Mouse (Mus musculus): ENCODE data around the gene Ncor2.

Gene Ncor2

DNA sequence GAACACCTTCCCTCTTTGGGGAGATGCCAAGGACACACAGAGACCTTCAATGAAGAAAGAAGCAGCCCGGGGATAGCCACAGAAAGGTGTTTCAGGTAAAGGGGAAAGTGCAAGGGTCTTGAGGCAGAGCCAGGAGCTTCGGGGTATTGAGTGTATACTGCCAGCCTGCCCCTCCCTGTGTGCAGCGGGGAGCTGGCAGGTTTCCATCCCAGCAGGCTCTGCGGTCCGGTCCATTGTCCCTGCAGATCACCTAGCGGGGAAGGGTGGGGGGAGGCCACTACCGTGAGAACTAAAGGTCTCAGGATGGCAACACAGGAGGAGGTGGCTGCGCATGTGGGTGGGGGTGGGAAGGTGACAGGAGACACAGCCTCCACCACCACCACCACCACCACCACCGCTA is 12.6 kb upstream of the Ncor2 start:
- no peak for DNase-seq (ENCODE audit: low spot score in 2 of 2)

DNA sequence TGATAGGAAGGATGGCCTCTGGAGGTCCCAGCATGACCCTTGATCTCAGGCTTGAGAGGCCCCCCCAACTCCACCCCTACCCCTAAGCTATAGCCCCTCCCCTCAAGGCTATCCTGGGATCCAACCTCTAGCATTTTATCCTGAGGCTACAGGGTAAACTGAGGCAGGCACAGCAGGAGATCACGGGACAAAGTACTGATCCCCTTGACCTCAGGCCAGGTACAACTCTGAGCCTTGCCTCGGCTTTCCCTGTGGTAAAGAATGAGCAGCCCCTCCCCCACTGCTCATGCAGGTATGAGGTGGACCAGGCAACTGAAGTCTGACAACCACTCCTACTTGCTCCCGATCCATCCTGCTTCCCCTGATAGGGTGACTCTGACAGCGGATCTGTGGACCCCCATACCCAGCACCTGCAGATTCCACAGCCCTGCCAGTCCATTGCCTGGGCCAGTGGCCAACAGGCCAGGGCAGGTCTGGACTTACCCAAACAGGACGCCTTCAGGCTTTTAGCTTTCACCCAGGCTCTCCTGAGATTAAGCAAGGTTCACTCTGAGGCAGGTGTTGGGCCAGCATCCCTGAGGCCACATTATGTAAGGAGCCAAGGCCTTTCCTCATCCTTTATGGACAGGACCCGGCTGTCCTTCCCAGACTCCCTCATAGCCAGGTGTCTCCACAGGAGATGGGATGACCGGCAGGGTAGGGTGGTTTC is 11.2 kb upstream of the Ncor2 start:
- DNase-seq (ENCODE audit: low spot score in 2 of 2) = no peak

DNA sequence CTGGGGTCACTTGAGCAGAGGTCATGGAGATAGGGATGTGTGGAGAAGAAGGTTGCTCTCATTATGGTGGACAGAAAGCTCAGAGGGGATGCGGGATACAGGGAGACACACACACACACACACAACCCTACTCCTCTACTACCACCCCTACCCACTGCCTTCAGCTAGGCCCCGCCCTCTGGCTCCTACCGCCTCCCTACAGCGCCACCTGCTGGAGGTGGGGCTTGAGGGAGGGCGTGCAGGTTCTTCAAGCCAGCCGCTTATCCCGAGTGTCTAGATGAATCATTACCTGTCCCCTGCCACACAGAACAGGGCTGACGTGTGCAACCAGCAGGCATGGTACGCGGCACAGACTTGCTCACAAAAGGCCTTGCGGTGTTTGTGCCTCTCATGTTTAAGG is 10.6 kb upstream of the Ncor2 start:
- peak; percentile 55 to 61 for DNase-seq (ENCODE audit: low spot score in 2 of 2)

DNA sequence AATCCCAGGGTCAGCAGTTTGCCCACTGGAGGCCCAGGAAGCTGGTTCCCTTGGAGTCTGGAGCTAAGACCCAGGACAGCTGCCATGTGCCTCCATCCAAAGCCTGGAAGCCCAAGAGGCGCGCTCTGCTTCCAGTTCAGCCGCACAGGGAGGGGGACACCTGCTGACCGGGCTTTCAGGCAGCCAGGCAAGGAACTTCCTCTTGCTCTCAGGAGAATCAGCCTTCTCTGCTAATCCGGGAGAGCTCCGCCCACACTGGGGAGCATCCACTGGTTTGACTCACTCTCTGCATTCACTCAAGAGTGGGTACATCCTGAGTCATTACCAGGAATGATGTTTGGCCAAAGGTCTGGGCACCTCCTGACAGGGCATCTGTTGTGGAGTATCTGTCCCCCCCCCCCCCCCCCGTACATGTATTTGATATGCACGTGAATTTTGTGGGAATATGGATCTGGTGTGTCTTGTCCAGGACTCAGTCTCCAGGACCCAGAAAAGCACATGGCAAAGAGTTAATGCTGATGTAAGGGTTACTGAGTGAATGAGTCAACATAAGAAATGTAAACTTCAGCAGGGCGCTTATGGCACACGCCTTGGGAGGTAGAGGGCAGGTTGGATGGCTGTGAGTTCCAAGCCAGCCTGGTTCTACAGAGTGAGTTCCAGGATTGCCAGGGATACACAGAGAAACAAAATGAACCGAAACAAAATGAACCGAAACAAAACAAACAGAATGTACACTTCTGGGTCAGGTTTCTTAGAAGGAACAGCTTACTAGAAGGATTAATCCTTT is 10.0 kb upstream of the Ncor2 start:
- peak; percentile 56 to 71 for DNase-seq (ENCODE audit: low spot score in 2 of 2)

DNA sequence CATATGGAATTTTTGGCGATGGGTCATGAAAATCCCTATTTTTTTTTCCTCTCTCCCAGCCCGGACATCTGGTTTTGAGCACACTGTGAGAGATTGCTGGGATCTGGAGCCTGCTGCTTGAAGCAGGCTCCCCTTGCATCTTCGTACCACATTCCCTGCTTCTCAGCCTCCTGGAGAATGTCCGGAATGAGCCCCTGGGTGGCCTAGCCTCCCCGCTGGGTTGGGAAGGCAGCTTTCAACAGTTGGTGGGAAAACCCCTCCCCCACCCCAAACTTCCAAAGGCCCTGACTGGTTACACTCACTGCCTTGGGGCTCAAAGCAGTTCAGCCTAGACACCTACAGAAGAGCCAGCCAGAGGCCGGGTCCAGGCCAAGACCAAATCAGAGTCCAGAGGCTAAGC is 5.8 kb upstream of the Ncor2 start:
- no peak for DNase-seq (ENCODE audit: low spot score in 2 of 2)

DNA sequence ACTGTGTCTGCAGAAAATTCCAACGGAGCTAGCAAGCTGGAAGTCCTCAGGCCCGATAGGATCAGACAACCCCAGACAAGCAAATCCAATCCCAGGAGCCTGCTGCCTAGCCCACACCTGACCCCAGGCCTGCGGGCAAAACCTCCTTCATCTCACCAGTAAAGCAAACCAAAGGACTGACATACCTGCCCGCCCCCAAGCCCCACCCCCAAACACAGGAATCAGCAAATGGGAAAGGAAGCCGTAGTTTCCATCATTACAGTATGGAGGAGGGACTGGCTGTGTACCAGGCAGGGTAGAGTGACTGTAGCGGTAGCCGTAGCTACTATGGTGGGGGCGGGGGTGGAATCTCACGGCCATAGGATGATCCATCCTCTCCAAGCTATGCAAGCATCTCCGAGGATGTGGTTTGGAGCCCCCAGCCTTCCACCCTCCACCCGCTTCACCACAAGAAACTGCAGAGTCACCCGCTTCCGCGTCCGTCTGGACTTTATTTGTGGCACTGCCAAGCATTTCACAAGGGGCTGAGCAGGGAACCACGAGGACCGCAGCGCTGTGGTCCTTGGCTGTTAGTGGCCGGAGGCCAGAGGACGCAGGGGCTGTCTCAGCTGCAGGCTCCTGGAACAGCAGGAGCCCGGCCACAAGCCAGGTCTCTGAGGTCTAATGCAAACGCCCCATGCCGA is 4.4 kb upstream of the Ncor2 start:
- DNase-seq (ENCODE audit: low spot score in 2 of 2) = no peak

DNA sequence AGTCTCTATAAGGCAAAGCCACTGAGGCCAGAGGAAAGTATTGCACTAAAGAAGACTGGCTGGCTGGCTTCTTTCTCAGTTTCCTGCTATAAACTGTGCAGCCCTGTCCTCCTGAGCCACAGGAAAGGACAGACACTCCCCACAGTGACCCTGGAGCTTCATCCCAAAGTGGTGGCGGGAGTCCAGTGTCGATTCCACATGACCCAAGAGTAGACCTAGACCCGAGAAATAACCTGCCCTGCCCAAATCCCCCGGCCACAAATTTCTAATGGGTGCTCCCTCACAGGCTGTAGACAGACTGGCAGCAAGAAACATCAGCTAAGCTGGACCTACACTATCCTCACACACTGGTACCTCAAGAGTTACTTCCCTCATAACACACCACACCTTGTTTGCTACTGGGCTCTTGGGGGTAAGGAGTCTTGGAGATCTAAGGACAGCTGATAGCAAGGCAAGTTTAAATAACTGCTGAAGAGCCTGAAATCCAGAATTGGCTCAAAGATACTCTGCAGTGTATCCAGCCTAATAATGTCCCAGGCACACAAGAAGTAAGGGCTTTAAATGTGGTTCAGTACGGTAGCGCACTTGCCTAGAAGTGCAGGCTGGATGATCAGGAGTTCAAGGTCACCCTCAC is 1.7 kb upstream of the Ncor2 start:
- no peak for DNase-seq (ENCODE audit: low spot score in 2 of 2)

DNA sequence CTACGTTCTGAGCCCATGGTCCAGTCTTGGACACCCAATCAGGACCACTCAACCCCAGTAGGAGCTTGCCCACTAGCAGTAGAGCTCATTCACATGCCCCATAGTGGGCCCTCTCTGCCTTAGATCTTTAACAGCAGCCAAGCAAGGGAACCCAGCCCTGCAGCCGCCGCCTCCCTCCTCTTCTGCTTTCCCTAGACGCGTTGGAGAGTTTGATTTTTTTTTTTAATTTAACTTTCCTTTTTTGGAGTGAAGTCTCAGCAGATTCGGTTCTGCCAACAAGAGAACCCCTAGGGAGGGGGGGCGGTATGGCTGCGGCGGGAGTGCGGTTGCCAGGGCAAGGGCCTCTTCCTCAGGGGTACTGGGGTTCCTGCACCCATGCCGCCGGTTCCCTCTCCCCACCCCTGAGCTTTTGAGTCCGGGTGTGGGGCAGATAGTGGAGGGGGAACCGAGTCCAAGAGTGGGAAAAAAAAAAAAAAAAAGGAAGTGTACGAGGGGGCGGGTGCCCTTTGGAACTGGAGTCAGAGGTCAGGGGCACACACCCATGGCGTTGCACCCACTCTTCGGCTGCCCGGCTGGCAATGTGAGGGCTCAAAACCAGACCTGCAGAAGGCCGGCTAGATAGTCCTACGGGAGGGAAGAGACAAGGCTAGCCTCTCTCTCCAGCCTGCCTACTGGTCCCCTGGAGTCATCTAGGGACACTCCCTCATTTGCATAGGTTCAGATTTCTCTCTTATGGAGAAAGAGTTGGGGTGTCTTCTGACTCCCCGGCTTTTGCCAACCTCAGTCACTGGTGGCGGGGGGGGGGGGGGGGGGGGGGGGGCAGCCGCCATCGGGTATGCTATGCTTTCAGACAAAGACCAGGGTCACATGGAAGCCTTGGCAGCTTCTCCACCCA is 963 bp upstream of the Ncor2 start:
- DNase-seq (ENCODE audit: low spot score in 2 of 2) = peak; percentile 71 to 74

DNA sequence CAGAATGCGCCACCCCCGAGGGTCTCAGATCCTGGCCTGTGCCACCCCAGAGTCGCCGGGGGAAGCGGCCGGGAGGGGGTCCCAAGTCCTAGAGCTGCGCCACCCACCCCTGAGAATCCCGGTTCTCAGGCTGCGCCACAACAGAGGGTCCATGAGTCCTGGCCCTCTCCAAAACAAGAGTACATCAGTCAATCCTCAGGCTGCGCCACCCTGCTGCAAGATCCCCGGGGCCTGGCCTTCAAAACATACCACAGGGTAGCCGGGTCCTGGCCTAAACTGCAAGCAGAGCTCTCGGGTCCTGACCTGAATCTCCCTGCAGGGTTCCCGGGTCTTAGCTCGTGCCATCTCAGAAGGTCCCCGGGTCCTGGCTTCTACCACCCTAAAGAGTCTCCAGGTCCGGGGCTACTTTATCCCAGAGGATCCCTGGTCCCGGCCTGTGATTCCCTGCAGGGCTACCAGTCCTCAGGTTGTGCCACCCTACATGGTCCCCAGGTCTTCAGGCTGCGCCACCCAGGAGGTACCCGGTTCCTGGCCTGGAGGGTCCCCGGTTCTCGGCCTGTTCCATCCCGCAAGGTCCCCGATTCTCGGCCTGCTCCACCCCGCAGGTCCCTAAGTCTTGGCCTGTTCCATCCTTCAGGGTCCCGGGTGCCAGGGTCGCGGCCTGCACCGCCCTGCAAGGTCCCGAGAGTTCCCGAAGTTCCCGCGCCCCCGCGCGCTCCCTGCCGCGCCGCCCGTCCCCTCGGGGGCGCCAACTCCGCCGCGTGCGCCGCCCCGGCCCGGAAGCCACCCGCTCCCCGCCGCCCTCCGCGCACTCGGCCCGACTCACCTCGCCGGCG is 630 bp downstream of the Ncor2 start:
- peak; percentile 41 to 64 for DNase-seq (ENCODE audit: low spot score in 2 of 2)

DNA sequence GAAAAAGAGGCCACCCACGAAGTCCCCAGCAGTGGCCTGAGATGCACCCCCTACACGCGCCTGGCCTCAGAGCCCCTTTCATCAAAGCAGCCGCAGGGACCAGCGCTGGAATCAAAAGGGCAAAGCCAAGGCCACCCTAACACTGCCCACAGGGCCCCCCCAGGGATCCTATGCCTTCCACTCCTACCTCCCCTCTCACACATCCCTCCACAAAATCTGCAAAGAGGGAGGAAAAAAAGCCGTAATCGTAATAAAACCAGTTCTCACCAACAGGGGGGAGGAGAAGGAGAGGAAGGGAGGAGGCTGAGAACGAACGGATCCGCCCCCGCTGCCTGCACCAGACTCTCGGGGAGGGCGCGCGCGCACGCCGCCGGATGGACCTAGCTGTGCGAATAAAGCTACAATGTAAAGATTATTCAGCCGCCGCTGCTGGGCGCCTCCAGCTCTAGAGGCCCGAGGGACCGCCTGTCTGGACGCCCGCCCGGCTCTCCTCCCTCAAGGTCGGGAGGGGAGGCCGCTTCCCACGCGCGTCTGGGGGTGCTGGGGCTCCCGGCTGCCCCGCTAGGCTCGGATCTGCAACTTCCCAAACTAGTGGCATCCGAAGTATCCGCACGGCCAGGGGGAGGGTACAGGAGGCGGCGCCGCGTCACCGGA is 1.4 kb downstream of the Ncor2 start:
- DNase-seq (ENCODE audit: low spot score in 2 of 2) = peak; percentile 85 to 88

DNA sequence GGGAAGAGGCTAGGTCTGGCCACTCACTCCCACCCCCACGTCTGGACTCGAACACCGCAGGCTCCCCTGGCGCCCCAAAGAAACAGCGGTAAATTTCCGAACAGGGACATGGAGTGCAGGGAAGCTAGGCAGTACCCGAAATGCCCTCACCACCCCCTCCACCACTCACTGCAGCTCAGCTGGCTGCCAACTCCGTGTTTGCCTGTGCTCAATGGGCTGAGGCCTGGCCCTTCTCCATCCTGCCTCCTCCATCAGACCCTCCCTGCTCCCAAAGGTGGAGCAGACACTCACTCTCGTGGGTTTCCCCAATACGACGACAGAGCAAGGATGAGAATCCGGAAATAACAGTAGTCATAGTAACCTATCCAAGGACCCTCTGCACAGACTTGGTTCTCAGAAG is 2.2 kb downstream of the Ncor2 start:
- peak; percentile 58 to 70 for DNase-seq (ENCODE audit: low spot score in 2 of 2)

DNA sequence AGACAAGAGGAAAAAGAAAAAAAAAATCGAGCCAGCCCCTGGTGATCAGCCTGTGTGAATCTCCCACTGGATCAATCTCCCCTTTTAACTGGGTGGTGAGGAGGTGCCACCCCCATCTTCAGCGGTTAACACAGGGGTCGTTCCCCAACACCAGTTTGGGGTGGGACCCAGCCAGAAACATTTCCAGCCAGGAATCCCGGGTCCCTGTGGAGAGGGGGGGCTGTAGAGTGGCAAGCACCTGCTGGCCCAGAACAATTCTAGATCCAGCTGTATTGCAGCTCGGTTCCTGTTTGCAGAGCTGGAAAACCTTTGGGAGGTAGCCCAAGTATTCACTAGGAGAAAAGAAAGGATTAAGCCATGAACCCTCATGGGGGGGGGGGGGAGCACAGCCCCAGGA is 2.7 kb downstream of the Ncor2 start:
- no peak for DNase-seq (ENCODE audit: low spot score in 2 of 2)

DNA sequence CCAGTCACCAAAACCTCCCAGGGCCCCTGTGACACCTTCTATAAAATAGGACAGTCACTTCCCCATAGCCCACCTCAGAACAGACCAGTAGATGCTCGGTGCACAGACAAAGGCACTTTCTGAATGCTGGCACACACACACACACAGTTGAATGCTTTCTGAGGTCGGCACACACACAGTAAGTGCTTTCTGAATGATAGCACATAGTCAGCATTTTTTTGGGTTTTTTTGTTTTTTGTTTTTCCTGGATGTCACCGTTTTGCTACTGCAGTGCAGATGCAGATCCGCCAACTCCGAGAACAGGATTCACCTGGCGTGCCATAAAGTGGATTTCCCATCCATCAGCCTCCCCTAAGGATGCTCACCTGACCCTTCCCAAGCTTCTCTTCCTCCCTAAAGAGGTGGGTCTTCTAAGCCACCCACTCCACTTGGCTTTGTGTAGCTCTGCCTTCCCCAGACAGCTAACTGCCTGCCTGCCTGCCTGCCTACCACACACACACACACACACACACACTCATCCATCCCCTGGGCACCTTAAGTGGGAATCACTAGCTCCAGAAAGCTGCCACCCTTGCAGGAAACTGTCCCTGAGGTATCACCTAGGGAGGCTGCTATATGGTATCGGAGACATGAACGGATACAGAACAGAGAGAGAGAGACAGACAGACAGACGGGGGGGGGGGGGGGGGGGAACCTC is 3.2 kb downstream of the Ncor2 start:
- no peak for DNase-seq (ENCODE audit: low spot score in 2 of 2)

DNA sequence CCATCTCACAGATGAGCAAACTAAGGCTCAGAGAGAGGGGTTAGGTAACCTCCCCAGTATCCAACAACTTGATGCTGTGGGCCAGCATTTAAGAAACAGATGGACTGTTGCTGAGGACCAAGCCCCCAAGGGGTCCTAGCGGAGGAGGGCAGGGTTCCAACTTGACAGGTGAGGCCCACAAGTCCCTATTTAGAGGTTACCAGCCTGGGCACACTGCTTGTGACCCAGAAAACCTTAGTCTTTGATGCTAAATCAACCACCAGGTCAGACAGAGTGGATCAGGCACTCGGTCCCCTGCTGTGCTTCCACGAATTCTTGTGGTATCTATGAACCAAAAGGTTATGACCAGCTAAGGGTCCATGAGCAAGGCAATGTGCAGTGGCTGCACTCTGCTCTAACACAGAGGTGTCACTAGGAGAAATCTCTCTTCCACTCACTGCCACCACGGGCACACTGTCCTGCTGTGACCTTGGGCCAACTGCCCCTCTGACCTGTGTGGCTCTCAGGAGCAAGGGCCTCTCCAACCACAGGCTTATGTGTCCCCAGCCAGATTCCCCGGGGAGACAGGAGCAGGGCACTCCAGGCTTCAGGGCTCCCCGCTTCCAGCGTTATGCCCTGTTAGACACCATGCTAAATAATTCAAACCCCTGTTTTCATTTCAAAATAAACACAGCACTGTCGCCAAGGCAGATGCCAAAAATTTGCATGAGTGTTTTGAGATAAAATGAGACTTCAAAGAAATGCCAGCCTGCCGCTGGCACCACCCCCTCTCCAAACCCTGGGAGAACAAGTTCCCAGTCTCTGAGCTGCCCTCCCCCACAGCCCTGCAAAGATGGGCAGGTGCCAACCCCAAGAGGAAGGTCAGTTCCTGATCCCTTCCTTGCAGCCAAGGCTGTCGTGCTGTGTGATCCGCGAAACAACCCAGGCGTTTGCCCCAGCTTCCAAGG is 4.0 kb downstream of the Ncor2 start:
- peak; percentile 67 to 71 for DNase-seq (ENCODE audit: low spot score in 2 of 2)

DNA sequence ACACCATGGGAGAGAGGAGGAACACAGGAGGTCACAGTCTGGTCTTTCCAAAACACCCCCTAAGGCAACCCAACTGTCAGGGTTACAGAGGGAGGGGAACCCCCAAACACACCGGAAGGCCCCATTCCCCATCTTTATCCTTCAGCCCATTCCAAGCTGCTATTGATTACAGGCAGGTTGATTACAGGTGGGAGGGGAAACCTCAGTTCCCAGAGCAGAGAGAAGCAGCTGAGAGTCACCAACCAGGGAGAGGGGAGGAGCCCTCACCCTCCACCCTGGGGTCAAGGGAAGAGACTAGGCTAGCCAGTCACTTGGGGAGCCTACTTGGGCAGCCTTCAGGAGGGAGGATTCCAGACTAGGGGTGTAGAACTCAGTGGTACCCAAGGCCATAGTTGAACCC is 5.2 kb downstream of the Ncor2 start:
- DNase-seq (ENCODE audit: low spot score in 2 of 2) = no peak

DNA sequence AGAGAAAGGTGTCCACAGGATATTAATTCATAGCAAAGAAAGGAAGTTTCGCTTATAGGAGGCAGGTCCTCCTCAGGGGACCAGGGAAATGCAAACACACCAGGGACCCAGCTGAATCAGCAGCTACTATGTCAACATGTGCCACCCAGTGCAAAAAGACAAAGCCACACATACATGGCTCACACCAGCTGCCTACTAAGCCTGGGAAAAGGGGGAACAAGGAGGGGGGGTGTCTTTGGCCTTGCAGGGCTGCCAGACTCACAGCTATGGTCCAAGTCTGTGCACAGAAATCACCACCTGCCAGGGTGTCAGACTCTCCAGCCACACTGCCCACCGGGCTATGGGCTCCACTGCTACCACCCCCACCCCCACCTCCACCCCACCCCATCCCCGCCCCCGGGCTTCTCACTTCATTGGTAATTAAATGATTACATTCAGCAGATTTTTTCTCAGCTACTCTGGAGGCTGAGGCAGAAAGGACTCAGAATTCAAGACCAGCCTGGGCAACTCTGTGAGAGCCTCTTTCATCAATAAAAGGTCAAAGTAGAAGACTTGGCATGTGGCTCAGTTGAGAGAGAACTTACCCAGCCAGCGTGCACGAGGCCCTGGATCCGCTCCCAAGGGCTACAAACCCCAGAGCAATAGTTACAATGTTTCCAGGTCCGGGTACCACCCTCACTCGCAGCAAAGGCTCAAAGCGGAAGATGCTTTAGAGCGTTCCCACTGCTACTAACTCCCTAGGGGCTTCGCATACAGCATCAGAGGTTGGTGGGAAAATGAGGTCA is 6.0 kb downstream of the Ncor2 start:
- DNase-seq (ENCODE audit: low spot score in 2 of 2) = no peak

DNA sequence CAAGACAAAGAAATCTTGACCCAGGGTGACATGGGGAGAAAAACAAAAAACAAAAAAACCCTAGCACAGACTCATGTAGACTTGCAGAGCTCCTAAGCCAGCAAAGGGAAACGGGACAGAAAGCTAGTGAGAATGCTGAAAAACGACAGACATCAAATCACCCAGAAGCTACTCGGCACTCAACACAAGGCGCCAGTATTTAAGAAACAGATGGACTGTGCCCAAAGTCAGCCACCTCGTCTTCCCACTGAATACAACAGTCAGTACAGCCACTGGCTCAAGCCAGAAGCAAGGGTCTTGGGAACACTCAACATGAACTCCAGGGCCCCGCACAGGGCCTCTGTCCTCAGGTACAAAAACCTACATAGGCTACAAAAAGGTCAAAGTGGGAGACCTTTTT is 7.8 kb downstream of the Ncor2 start:
- no peak for DNase-seq (ENCODE audit: low spot score in 2 of 2)
